Mouse (Mus musculus) adrenal gland, adult 2 months (tissue): ENCODE measurements at regions not wholly inside any gene's neighbourhood (a gene's known extent, or its start where the extent isn't known, plus 50 kb on each side); places are given as distances from the start of the nearest gene placed in this dataset.
A peak's percentile ranks its signal among the peaks of the same experiment; 100 is the strongest.
"Not testable (repeated sequence)": the region's sequence is repeated elsewhere in the genome, so short reads cannot be mapped to it uniquely, and the experiment has no call there.

Source experiments
- DNase-seq: peaks from one replicate; pipeline ENCODE4 v3.0.0; 2021

GRCm38 (mm10) chr15:31989093-31989492 lies 188.0 kb upstream of the Tas2r119 start:
- no peak for DNase-seq

GRCm38 (mm10) chr15:31989593-31990290 lies 187.3 kb upstream of the Tas2r119 start:
- no peak for DNase-seq

- peak; percentile 41 for DNase-seq
These were observed 179.1 kb upstream of the Tas2r119 start for GRCm38 (mm10) chr15:31997996-31998395.

GRCm38 (mm10) chr15:31999553-31999952 lies 177.5 kb upstream of the Tas2r119 start:
- no peak for DNase-seq

- DNase-seq: peak; percentile 10
These were observed 174.1 kb upstream of the Tas2r119 start for GRCm38 (mm10) chr15:32002950-32003422.

- DNase-seq: no peak
These were observed 173.6 kb upstream of the Tas2r119 start for GRCm38 (mm10) chr15:32003489-32003888.

GRCm38 (mm10) chr15:32005986-32006385 lies 171.1 kb upstream of the Tas2r119 start:
- no peak for DNase-seq

- DNase-seq: no peak
These were observed 167.3 kb upstream of the Tas2r119 start for GRCm38 (mm10) chr15:32009818-32010217.

- peak; percentile 61 for DNase-seq
These were observed 165.0 kb upstream of the Tas2r119 start for GRCm38 (mm10) chr15:32012044-32012443.

- no peak for DNase-seq
These were observed 164.3 kb upstream of the Tas2r119 start for GRCm38 (mm10) chr15:32012838-32013237.

GRCm38 (mm10) chr15:32015169-32015568 lies 161.9 kb upstream of the Tas2r119 start:
- DNase-seq: no peak

GRCm38 (mm10) chr15:32020323-32021008 lies 156.6 kb upstream of the Tas2r119 start:
- no peak for DNase-seq

GRCm38 (mm10) chr15:32021009-32021602 lies 156.0 kb upstream of the Tas2r119 start:
- peak; percentile 14 for DNase-seq

- DNase-seq: no peak
These were observed 143.0 kb upstream of the Tas2r119 start for GRCm38 (mm10) chr15:32034091-32034490.

GRCm38 (mm10) chr15:32034790-32035189 lies 142.3 kb upstream of the Tas2r119 start:
- DNase-seq: no peak

- DNase-seq: no peak
These were observed 135.3 kb upstream of the Tas2r119 start for GRCm38 (mm10) chr15:32041764-32042163.

- no peak for DNase-seq
These were observed 134.9 kb upstream of the Tas2r119 start for GRCm38 (mm10) chr15:32042173-32042572.

- no peak for DNase-seq
These were observed 134.5 kb upstream of the Tas2r119 start for GRCm38 (mm10) chr15:32042589-32042988.

- DNase-seq: no peak
These were observed 133.9 kb upstream of the Tas2r119 start for GRCm38 (mm10) chr15:32043207-32043606.

- DNase-seq: not testable (repeated sequence)
These were observed 133.4 kb upstream of the Tas2r119 start for GRCm38 (mm10) chr15:32043670-32044069.

GRCm38 (mm10) chr15:32048836-32049235 lies 128.3 kb upstream of the Tas2r119 start:
- DNase-seq: no peak

- DNase-seq: no peak
These were observed 115.5 kb upstream of the Tas2r119 start for GRCm38 (mm10) chr15:32061573-32061972.

- no peak for DNase-seq
These were observed 95.0 kb upstream of the Tas2r119 start for GRCm38 (mm10) chr15:32082109-32082508.
